Mouse (Mus musculus): ENCODE data around the gene Sirt1. TPM values are rescaled to one million over a fixed set of nuclear protein-coding genes. Genes with fewer than 3 reads are reported as not detected.
"Not testable (repeated sequence)": the region's sequence is repeated elsewhere in the genome, so short reads cannot be mapped to it uniquely, and the experiment has no call there.

Gene Sirt1
- polyA plus RNA-seq, 1 experiment = 53.5 TPM

GRCm38 (mm10) chr10:63415287-63415686 is 33.8 kb upstream of the Sirt1 start:
- no peaks in the 10 kb centered on the region for H3K9me3 ChIP-seq (replicated peaks; ENCODE audit: control insufficient read depth, insufficient read depth, low read length, poor library complexity, severe bottlenecking)
- no peaks in the 10 kb centered on the region for H3K4me1 ChIP-seq (ENCODE audit: control insufficient read depth, insufficient read depth, low read length)
- no peak overlapping the region for H3K4me3 ChIP-seq (ENCODE audit: low read depth, low read length)
- no peak overlapping the region for H3K9ac ChIP-seq (ENCODE audit: low read depth, poor library complexity, severe bottlenecking)
- no peaks in the 10 kb centered on the region for H3K36me3 ChIP-seq (ENCODE audit: control insufficient read depth, insufficient read depth, low read length, poor library complexity, severe bottlenecking)
- no peaks in the 10 kb centered on the region for H3K27me3 ChIP-seq (ENCODE audit: control insufficient read depth, insufficient read depth, low read length, poor library complexity, severe bottlenecking)
- no peak overlapping the region for H3K27ac ChIP-seq (ENCODE audit: insufficient read depth, low read length)
- TF ChIP-seq POLR2A (IDR thresholded peaks at IDR 0.05; ENCODE audit: insufficient read depth, low read length) = no peak
- no peak for TF ChIP-seq EP300 (IDR thresholded peaks at IDR 0.05; ENCODE audit: insufficient read depth, low read depth, low read length)
- no peak for TF ChIP-seq CTCF (IDR thresholded peaks at IDR 0.05; ENCODE audit: low read depth, low read length)

- Histone ChIP-seq H3K27ac (ENCODE audit: insufficient read depth, low read length) (no peak overlapping the region), H3K9ac (ENCODE audit: low read depth, poor library complexity, severe bottlenecking) (no peak overlapping the region), H3K4me3 (ENCODE audit: low read depth, low read length) (no peak overlapping the region), H3K9me3 (replicated peaks; ENCODE audit: control insufficient read depth, insufficient read depth, low read length, poor library complexity, severe bottlenecking) (no peaks in the 10 kb centered on the region), H3K27me3 (ENCODE audit: control insufficient read depth, insufficient read depth, low read length, poor library complexity, severe bottlenecking) (no peaks in the 10 kb centered on the region), H3K36me3 (ENCODE audit: control insufficient read depth, insufficient read depth, low read length, poor library complexity, severe bottlenecking) (no peaks in the 10 kb centered on the region), H3K4me1 (ENCODE audit: control insufficient read depth, insufficient read depth, low read length) (no peaks in the 10 kb centered on the region)
- no peak for TF ChIP-seq CTCF (IDR thresholded peaks at IDR 0.05; ENCODE audit: low read depth, low read length)
- no peak for TF ChIP-seq EP300 (IDR thresholded peaks at IDR 0.05; ENCODE audit: insufficient read depth, low read depth, low read length)
- TF ChIP-seq POLR2A (IDR thresholded peaks at IDR 0.05; ENCODE audit: insufficient read depth, low read length) = no peak
These were observed 31.3 kb upstream of the Sirt1 start for GRCm38 (mm10) chr10:63412756-63413155.

GRCm38 (mm10) chr10:63411674-63412073 is 30.2 kb upstream of the Sirt1 start:
- H3K9me3 ChIP-seq (replicated peaks; ENCODE audit: control insufficient read depth, insufficient read depth, low read length, poor library complexity, severe bottlenecking); H3K36me3 ChIP-seq (ENCODE audit: control insufficient read depth, insufficient read depth, low read length, poor library complexity, severe bottlenecking); H3K9ac ChIP-seq (ENCODE audit: low read depth, poor library complexity, severe bottlenecking); H3K27me3 ChIP-seq (ENCODE audit: control insufficient read depth, insufficient read depth, low read length, poor library complexity, severe bottlenecking); H3K27ac ChIP-seq (ENCODE audit: insufficient read depth, low read length); H3K4me3 ChIP-seq (ENCODE audit: low read depth, low read length); H3K4me1 ChIP-seq (ENCODE audit: control insufficient read depth, insufficient read depth, low read length): not testable (repeated sequence)

GRCm38 (mm10) chr10:63410162-63410956 is 28.9 kb upstream of the Sirt1 start:
- H3K4me1 ChIP-seq (ENCODE audit: control insufficient read depth, insufficient read depth, low read length) = no peaks in the 10 kb centered on the region
- H3K9me3 ChIP-seq (replicated peaks; ENCODE audit: control insufficient read depth, insufficient read depth, low read length, poor library complexity, severe bottlenecking) = no peaks in the 10 kb centered on the region
- H3K27me3 ChIP-seq (ENCODE audit: control insufficient read depth, insufficient read depth, low read length, poor library complexity, severe bottlenecking) = no peaks in the 10 kb centered on the region
- no peak overlapping the region for H3K9ac ChIP-seq (ENCODE audit: low read depth, poor library complexity, severe bottlenecking)
- H3K27ac ChIP-seq (ENCODE audit: insufficient read depth, low read length) = no peak overlapping the region
- no peaks in the 10 kb centered on the region for H3K36me3 ChIP-seq (ENCODE audit: control insufficient read depth, insufficient read depth, low read length, poor library complexity, severe bottlenecking)
- H3K4me3 ChIP-seq (ENCODE audit: low read depth, low read length) = no peak overlapping the region
- no peak for TF ChIP-seq POLR2A (IDR thresholded peaks at IDR 0.05; ENCODE audit: insufficient read depth, low read length)
- no peak for TF ChIP-seq CTCF (IDR thresholded peaks at IDR 0.05; ENCODE audit: low read depth, low read length)
- no peak for TF ChIP-seq EP300 (IDR thresholded peaks at IDR 0.05; ENCODE audit: insufficient read depth, low read depth, low read length)

- no peak for TF ChIP-seq CTCF (IDR thresholded peaks at IDR 0.05; ENCODE audit: low read depth, low read length)
- TF ChIP-seq EP300 (IDR thresholded peaks at IDR 0.05; ENCODE audit: insufficient read depth, low read depth, low read length) = no peak
- TF ChIP-seq POLR2A (IDR thresholded peaks at IDR 0.05; ENCODE audit: insufficient read depth, low read length) = no peak
- no peak overlapping the region for H3K9ac ChIP-seq (ENCODE audit: low read depth, poor library complexity, severe bottlenecking)
- H3K4me3 ChIP-seq (ENCODE audit: low read depth, low read length) = no peak overlapping the region
- H3K4me1 ChIP-seq (ENCODE audit: control insufficient read depth, insufficient read depth, low read length) = no peaks in the 10 kb centered on the region
- no peaks in the 10 kb centered on the region for H3K36me3 ChIP-seq (ENCODE audit: control insufficient read depth, insufficient read depth, low read length, poor library complexity, severe bottlenecking)
- no peaks in the 10 kb centered on the region for H3K27me3 ChIP-seq (ENCODE audit: control insufficient read depth, insufficient read depth, low read length, poor library complexity, severe bottlenecking)
- no peaks in the 10 kb centered on the region for H3K9me3 ChIP-seq (replicated peaks; ENCODE audit: control insufficient read depth, insufficient read depth, low read length, poor library complexity, severe bottlenecking)
- no peak overlapping the region for H3K27ac ChIP-seq (ENCODE audit: insufficient read depth, low read length)
These were observed 22.1 kb upstream of the Sirt1 start for GRCm38 (mm10) chr10:63403636-63404035.

GRCm38 (mm10) chr10:63402731-63403504 is 21.4 kb upstream of the Sirt1 start:
- Histone ChIP-seq H3K4me3 (ENCODE audit: low read depth, low read length) (no peak overlapping the region), H3K4me1 (ENCODE audit: control insufficient read depth, insufficient read depth, low read length) (no peaks in the 10 kb centered on the region), H3K27me3 (ENCODE audit: control insufficient read depth, insufficient read depth, low read length, poor library complexity, severe bottlenecking) (no peaks in the 10 kb centered on the region), H3K27ac (ENCODE audit: insufficient read depth, low read length) (no peak overlapping the region), H3K36me3 (ENCODE audit: control insufficient read depth, insufficient read depth, low read length, poor library complexity, severe bottlenecking) (no peaks in the 10 kb centered on the region), H3K9me3 (replicated peaks; ENCODE audit: control insufficient read depth, insufficient read depth, low read length, poor library complexity, severe bottlenecking) (no peaks in the 10 kb centered on the region), H3K9ac (ENCODE audit: low read depth, poor library complexity, severe bottlenecking) (no peak overlapping the region)
- TF ChIP-seq CTCF (IDR thresholded peaks at IDR 0.05; ENCODE audit: low read depth, low read length) = no peak
- no peak for TF ChIP-seq EP300 (IDR thresholded peaks at IDR 0.05; ENCODE audit: insufficient read depth, low read depth, low read length)
- TF ChIP-seq POLR2A (IDR thresholded peaks at IDR 0.05; ENCODE audit: insufficient read depth, low read length) = no peak
